Mouse (Mus musculus) stomach, postnatal 0 days (tissue): ENCODE measurements at regions not wholly inside any gene's neighbourhood (a gene's known extent, or its start where the extent isn't known, plus 50 kb on each side); places are given as distances from the start of the nearest gene placed in this dataset.

Source experiments
- CTCF ChIP-seq: IDR thresholded peaks from 2 replicates; pipeline ENCODE4 v1.5.1; 2016; ENCODE audit warnings: antibody characterized with exemption, low read depth, mild to moderate bottlenecking, moderate library complexity
- EP300 ChIP-seq: optimal IDR thresholded peaks from 2 replicates; pipeline ENCODE3; 2016; ENCODE audit warnings: antibody characterized with exemption

GRCm38 (mm10) chr11:22675047-22675446, 163.2 kb downstream of the Tmem17 start:
- TF ChIP-seq CTCF (no peak), EP300 (no peak)
